Mouse (Mus musculus): Measurements from ENCODE around the gene Tubg2. TPM values are rescaled to one million over a fixed set of nuclear protein-coding genes. Genes with fewer than 3 reads are reported as not detected.

Tubg2 gene
- polyA plus RNA-seq (2012; ENCODE audit: insufficient read depth, insufficient read length, low replicate concordance, missing spikeins), result not detected in 2 replicates

DNA sequence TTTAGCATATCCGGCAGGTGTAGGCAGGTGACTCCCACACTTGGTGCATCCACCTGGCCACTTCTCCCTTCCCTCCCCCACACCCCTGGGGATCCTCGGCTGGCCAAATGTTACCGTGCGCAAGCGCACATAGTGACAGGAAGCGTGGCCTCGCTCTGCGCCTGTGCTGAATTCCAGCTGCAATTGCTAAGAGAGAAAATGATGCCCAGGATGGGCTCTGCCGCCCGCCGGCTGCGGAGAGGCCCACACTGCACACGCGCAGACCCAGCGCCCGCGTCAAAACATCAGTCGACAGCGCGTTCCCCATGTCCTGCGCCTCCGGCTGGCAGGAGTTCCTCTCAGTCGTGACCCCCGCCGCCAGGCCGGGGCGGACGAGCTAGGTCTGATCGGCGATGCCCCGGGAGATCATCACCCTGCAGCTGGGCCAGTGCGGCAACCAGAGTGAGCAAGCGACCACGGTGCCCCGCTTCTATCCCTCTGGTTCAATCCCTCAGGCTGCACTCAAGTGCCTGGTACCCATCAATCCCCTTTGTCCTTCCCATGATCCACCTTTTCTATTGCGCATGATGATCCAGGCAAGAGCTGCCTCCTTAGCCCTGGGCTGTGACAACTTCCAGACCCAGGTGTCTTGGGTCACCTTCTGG, at the start of gene Tubg2:
Gene Tubg2, plus strand, starts transcription at position 180 of the 644 bp plus-strand sequence.
- WGBS, result 3% methylated on average over 36 of the region's 36 CpGs
- TF ChIP-seq POLR2A (IDR thresholded peaks at IDR 0.05; ENCODE audit: insufficient read depth, low read depth, low read length) (peak; percentile 86), CTCF (IDR thresholded peaks at IDR 0.05; ENCODE audit: insufficient read depth, low read depth, low read length) (no peak)
- Histone ChIP-seq H3K4me3 (ENCODE audit: insufficient read depth, low read depth, low read length) (peak within 1 kb of the TSS; percentile 63), H3K27ac (ENCODE audit: insufficient read depth, low read depth, low read length) (peak within 1 kb of the TSS; percentile 87), H3K4me1 (ENCODE audit: control insufficient read depth, insufficient read depth, low read length) (peaks cover 14% of the 10 kb centered on the region)

DNA sequence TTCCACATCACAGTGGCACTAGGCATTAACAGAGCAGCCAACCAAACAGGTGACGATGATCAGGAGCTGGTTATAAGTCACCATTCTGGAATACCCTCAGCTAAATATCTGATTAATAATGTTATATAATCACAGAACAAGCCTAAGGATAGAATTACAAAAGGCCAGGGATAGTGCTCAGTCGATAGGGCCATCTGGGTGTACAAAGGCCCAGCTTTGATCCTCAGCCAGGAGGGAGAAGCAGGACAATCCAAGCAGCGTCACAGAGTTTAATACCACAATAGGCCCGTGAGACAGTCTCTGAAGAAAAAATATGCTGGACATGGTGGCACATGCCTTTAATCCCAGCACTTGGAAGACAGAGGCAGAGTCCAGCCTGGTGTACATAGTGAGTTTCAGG, 46.4 kb upstream of the Tubg2 start:
- H3K4me1 ChIP-seq (ENCODE audit: control insufficient read depth, insufficient read depth, low read length), result peaks cover 7% of the 10 kb centered on the region; the same call in 1 of the 2 replicates
- H3K4me3 ChIP-seq (ENCODE audit: insufficient read depth, low read depth, low read length), result no peak overlapping the region
- H3K27ac ChIP-seq (ENCODE audit: insufficient read depth, low read depth, low read length), result no peak overlapping the region
- TF ChIP-seq CTCF (IDR thresholded peaks at IDR 0.05; ENCODE audit: insufficient read depth, low read depth, low read length), result no peak
- no peak for TF ChIP-seq POLR2A (IDR thresholded peaks at IDR 0.05; ENCODE audit: insufficient read depth, low read depth, low read length)
- 57% methylated on average over 4 of the region's 4 CpGs for WGBS

DNA sequence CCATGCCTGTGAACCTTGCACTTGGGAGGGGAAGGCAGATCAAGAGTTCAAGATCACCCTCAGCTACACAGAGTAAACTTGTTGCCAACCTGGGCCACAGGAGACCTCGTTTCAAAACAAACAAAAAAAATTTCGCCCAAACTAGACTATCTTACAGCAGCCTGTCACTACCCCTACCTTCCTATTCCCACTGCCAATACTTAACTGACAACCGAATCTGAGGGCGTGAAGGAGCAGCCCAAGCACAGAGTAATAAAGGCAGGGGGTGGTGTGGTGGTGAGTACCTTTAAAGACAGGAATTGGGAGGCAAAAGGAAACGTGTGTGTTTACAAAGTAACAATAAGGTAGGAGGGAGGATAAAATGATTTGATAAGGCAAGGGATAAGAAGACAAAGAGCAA, 45.0 kb upstream of the Tubg2 start:
- H3K4me1 ChIP-seq (ENCODE audit: control insufficient read depth, insufficient read depth, low read length), result peaks cover 11% of the 10 kb centered on the region; the same call in 1 of the 2 replicates
- no peak overlapping the region for H3K27ac ChIP-seq (ENCODE audit: insufficient read depth, low read depth, low read length)
- no peak for TF ChIP-seq POLR2A (IDR thresholded peaks at IDR 0.05; ENCODE audit: insufficient read depth, low read depth, low read length)
- TF ChIP-seq CTCF (IDR thresholded peaks at IDR 0.05; ENCODE audit: insufficient read depth, low read depth, low read length), result no peak
- H3K4me3 ChIP-seq (ENCODE audit: insufficient read depth, low read depth, low read length), result no peak overlapping the region
- WGBS, result 71% methylated on average over 5 of the region's 5 CpGs

DNA sequence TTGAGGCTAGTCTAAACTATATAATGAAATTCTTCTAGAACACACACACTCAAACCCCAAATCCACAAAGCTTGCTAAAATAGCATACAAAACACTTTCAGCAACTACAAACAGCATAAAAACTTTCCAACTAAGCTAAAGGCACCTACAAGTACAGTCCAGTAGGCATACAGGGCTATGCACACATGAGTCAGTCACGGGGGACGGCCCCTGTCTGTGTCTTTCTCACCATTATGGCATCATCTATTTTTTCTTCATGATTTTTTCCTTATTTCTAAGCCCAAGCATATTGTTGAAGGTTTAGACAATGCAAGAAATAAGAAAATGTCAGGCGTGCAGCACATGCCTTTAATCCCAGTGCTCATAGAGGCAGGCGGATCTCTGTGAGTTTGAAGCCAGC, 44.5 kb upstream of the Tubg2 start:
- H3K4me1 ChIP-seq (ENCODE audit: control insufficient read depth, insufficient read depth, low read length), result peaks cover 11% of the 10 kb centered on the region; the same call in 1 of the 2 replicates
- H3K27ac ChIP-seq (ENCODE audit: insufficient read depth, low read depth, low read length), result no peak overlapping the region
- 90% methylated on average over 4 of the region's 4 CpGs for WGBS
- H3K4me3 ChIP-seq (ENCODE audit: insufficient read depth, low read depth, low read length), result no peak overlapping the region
- no peak for TF ChIP-seq CTCF (IDR thresholded peaks at IDR 0.05; ENCODE audit: insufficient read depth, low read depth, low read length)
- TF ChIP-seq POLR2A (IDR thresholded peaks at IDR 0.05; ENCODE audit: insufficient read depth, low read depth, low read length), result no peak

DNA sequence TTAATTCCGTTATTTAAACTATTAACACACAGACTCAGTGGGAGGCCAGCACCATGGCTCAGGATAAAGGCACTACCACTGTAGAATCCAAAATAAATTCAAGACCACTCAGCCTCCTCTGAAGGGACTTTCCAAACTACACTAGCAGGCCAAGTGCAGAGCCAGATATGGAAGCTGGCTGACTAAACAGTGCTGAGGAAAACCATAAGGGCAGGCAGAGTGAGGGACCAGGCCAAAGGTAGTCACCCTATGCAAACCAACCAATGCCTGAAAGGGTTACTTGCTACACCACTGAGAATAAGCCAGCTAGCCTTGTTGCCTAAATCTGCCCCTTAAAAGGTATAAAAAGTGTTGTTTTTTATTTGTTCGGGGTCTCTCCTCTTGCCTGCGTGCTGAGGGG, 43.5 kb upstream of the Tubg2 start:
- TF ChIP-seq POLR2A (IDR thresholded peaks at IDR 0.05; ENCODE audit: insufficient read depth, low read depth, low read length) (no peak), CTCF (IDR thresholded peaks at IDR 0.05; ENCODE audit: insufficient read depth, low read depth, low read length) (no peak)
- WGBS, result 78% methylated on average over 3 of the region's 3 CpGs
- H3K4me3 ChIP-seq (ENCODE audit: insufficient read depth, low read depth, low read length), result no peak overlapping the region
- H3K27ac ChIP-seq (ENCODE audit: insufficient read depth, low read depth, low read length), result no peak overlapping the region
- H3K4me1 ChIP-seq (ENCODE audit: control insufficient read depth, insufficient read depth, low read length), result peaks cover 17% of the 10 kb centered on the region; the same call in 1 of the 2 replicates

DNA sequence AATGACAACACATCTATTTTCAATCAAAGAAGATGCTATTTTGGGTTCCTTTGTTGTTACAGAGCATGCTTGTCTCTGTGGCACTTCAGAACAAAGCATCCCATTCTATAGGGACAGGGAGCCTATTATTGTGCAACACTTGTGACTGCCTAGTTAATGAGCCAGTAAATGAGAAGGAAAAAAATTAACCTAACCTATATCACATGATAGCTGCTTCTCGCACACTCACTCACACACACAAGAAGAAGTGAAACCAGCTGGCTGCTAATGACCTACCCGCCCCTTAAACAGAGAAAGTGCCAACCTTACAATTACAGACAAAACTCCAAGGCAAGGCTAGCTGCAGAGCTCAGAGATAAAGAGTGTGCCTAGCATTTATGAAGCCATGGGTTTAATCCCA, 40.1 kb upstream of the Tubg2 start:
- WGBS, result 6% methylated on average over 2 of the region's 2 CpGs
- Histone ChIP-seq H3K4me1 (ENCODE audit: control insufficient read depth, insufficient read depth, low read length) (peaks cover 19% of the 10 kb centered on the region), H3K4me3 (ENCODE audit: insufficient read depth, low read depth, low read length) (no peak overlapping the region), H3K27ac (ENCODE audit: insufficient read depth, low read depth, low read length) (peak overlapping the region; percentile 59; the same call in 1 of the 2 replicates)
- TF ChIP-seq POLR2A (IDR thresholded peaks at IDR 0.05; ENCODE audit: insufficient read depth, low read depth, low read length) (no peak), CTCF (IDR thresholded peaks at IDR 0.05; ENCODE audit: insufficient read depth, low read depth, low read length) (no peak)

DNA sequence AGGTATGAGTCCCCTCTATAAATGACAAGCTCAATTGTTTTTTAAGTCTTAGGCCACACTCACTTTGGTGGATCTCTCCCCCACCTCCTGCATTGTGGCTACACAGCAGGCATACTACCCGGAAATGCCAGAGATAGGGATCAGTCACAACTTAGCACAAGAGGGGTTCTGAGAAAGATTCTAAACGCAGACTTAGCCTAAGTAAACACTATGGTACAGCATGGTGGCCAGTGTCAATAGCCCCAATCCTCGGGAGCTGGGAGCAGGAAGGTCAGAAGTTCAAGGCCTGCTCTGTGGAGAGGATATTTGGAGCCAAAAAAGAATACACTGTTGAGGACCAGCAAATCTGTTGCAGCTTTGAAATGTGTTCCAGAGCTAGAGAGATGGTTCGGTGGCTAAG, 37.6 kb upstream of the Tubg2 start:
- Histone ChIP-seq H3K4me3 (ENCODE audit: insufficient read depth, low read depth, low read length) (0 out of 2 replicates have a peak overlapping the region, but pooled peaks have one; percentile 14), H3K27ac (ENCODE audit: insufficient read depth, low read depth, low read length) (no peak overlapping the region), H3K4me1 (ENCODE audit: control insufficient read depth, insufficient read depth, low read length) (peaks cover 23% of the 10 kb centered on the region)
- 43% methylated on average over 4 of the region's 4 CpGs for WGBS
- TF ChIP-seq CTCF (IDR thresholded peaks at IDR 0.05; ENCODE audit: insufficient read depth, low read depth, low read length), result no peak
- no peak for TF ChIP-seq POLR2A (IDR thresholded peaks at IDR 0.05; ENCODE audit: insufficient read depth, low read depth, low read length)

DNA sequence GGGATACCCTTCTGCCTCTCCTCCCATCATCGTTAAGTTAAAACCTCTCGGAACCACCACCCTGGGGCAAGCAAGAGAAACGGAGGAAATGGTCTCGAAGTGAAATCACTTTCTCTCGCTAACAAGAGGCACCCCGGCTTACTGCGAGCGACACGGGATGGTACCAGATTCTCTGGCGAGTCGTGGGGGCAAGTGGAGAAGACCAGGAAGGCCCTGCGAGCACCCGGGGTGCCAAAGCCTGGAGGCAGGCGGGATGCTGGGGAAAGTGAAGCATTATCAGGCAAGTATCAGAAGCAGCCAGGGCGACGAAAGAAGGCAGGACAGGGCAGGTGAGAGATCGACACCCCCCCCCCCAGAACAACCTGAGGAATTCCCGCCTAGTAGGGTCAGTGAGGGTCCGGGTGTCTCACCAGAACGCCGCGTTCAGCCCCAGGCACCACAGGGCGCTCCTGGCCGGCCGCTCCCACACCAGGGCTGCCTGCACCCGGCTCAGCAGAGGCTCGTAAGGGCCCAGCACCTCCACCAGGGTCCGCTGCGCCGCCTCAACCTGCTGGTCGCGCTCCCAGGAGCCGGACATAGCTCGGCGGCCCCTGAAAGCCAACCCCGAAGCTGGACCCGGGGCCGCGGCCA, 36.5 kb upstream of the Tubg2 start:
- WGBS, result under 1% methylated on average over 38 of the region's 39 CpGs
- Histone ChIP-seq H3K4me1 (ENCODE audit: control insufficient read depth, insufficient read depth, low read length) (peaks cover 20% of the 10 kb centered on the region), H3K4me3 (ENCODE audit: insufficient read depth, low read depth, low read length) (peak overlapping the region; percentile 69), H3K27ac (ENCODE audit: insufficient read depth, low read depth, low read length) (peak overlapping the region; percentile 56)
- TF ChIP-seq POLR2A (IDR thresholded peaks at IDR 0.05; ENCODE audit: insufficient read depth, low read depth, low read length), result no peak
- TF ChIP-seq CTCF (IDR thresholded peaks at IDR 0.05; ENCODE audit: insufficient read depth, low read depth, low read length), result peak; percentile 20; the same call in 1 of the 2 replicates
